Mouse (Mus musculus): ENCODE measurements at regions not wholly inside any gene's neighbourhood (a gene's known extent, or its start where the extent isn't known, plus 50 kb on each side); places are given as distances from the start of the nearest gene placed in this dataset.
A peak's percentile ranks its signal among the peaks of the same experiment; 100 is the strongest.

DNA sequence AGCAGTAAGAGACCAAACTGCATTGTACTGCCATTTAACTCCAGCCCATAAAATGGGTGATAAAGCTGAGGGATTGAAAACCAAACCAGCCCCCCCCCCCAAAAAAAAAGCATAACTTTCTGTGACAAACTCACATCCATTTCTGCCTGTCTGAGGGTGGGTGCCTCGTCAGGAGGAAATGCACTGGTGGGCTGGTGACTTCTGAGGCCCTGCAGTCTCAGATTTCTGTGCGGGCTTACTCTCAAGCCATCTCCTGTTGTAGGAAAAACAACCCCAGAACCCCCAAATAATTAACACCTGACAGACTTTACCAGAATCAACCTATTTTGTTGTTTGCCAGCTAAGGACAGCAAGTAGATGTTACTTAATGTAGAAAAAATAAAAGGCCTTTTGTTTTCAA lies 220.9 kb downstream of the Snx10 start:
- no peak for DNase-seq (ENCODE audit: low read depth, low spot score)

DNA sequence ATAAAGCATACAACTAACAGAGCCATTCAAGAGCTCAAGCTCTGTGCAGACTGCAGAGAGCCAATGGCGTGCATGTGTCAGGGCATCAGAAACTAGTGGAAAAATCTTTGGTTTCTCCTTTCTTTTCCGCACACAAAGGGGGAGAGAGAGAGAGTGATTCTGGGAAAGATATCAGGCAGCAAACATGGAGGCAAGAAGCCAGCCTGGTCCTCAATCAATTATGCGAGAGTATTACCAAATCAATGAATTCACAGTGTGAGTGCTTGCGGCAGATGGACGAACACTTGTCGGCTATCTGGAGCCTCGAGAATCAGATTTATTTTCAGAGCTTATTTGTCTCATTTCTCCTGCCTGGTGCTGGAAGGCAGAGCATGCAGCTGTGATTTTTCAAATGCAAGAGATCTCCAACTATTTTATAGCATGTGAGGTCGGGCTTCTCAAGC lies 230.6 kb downstream of the Snx10 start:
- peak; percentile 65 for DNase-seq (ENCODE audit: low read depth, low spot score)

DNA sequence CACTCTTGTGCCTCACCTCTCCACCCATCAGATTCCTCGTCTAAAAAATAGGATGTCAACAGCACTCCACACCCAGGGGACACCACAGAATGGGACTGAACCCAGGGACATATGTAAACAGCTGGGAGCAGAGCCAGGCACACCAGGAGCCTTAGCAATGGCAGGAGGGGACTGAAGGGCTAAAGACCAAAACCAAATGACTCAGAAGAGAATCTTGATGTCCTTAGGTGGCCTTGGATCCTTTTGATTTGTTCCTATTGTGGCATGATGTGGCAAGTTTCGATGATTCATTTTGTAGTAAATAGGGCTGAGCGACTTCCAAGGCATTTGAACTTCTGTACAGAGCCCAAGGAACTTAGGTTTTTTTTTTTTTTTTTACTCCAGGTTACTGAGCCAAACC lies 233.4 kb downstream of the Snx10 start:
- peak; percentile 46 for DNase-seq (ENCODE audit: low read depth, low spot score)

DNA sequence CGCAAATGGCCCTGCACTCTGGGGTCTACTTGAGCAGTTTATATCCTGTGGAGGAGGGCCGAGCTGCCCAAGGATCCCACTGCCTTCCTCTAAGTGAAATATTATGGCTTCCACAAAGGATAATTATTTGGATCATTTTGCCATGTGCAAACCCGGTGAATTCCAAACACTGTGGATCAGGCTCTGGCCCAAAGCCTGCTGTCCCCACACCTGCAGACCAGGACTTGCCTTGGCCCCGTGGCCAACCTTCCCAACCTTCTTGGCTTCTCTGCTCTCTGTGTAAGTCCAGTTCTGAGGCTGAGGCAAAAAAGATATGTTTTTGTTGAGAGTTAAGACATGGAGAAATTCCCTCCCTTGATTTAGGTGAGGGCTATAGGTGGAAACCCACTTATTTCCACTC lies 234.0 kb downstream of the Snx10 start:
- DNase-seq (ENCODE audit: low read depth, low spot score): peak; percentile 46

DNA sequence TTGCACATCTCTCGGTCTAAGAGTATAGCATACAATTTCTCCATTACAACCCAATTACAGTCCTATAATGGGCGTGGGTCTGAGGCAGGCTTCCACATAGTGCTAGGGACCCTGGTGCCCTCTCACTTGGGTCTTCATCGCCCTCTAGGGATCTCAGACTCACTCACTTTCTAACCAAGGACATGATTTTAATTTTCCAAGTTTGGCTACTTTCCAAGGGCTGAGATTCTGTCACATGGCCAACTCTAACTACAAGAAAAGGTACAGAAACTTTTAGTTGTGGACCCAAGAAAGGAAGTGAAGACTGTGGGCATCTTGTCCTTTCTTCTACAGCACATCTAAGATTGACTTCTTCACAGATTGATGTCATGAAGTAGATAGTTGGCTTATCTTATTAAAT lies 235.1 kb downstream of the Snx10 start:
- no peak for DNase-seq (ENCODE audit: low read depth, low spot score)

DNA sequence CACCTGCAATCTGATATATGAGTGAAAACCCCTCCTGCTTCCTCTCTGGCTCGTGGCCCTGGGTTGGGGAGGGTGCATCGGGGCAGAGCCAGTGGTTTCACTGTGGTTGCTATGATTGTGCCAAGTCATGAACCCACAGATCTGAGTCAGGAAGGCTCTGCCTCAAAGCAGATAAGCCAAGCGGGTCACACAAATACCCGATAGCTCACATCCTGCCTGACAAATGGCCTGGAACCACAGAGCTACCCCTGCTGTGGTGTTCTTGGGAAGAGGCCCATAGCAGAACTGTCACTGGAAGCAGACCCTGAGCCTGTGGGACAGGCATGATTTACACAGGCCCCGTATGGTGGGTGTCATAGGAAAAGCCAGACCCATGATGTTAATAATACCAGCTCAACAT lies 236.7 kb downstream of the Snx10 start:
- DNase-seq (ENCODE audit: low read depth, low spot score): no peak

DNA sequence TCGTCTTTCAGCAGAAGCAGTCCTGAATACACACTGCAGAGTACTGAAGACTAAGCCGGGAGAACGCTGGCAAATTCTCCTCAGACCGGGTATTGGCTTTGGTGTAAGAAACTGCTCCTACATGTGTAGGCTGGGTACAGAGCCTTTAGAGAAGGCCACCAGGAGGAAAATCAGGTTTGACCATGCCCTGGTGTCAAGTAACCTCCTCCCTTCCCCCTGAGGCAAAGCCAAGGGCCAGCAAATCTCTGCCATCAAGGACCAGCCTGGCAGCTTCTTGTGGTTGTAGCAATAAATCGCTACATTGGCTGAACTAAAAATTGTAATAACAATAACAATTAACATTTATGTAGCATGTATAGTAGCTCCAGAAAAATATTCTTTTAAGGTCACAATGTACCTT lies 237.8 kb downstream of the Snx10 start:
- no peak for DNase-seq (ENCODE audit: low read depth, low spot score)

DNA sequence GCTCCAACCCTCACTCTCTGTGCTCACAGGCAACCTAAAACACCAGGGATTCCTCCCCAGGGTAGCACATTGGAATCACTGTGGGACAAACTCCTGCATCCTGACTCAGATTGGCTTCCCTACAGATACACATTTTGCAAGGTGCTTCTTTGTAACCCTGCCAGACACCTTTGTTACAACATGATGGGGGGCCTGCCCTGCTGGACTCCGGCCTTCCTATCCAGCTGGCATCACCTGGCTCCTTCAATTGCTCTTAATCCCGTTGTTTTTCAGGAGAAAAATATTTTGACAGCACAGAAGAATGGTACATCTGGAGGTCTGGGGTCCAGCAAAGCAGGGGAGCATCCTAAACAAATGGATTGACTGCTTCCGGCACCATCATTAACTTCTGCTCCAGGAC lies 242.8 kb downstream of the Snx10 start:
- no peak for DNase-seq (ENCODE audit: low read depth, low spot score)

DNA sequence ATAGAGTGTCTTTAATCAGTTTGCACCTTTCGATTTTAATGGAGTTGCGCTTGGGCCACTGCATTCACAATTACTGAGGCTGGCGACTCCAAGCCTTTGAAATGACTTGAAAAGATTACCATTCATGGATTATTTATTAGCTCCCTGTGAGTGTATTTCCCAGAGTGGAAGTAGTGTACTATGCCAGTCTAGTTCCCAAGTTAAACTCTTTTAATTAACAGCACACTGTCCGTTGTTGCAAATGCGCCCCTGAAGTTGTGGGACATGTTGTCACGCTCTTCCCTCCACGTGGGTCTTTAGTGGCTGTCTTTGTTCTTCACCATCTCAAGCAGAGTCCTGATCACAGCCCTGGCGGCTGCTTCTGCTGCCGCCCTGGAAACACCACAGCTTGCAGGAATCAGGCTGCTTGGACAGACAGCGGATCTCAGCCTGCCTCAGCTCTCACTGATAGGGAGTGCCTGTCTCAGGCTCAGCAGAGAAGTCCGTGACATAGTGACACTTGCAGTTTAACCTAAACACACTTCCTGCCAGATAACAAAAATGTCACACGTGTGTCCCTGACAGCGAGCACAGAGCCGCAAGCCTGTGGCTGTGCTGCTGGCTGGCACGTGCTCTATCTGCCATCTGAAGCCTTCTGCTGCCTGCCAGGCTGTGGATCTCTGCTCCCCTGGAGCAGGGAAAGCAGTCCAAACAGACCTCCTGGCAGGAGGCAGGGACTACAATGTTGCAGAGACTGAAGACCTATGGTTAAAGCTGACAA lies 244.1 kb downstream of the Snx10 start:
- peak; percentile 91 for DNase-seq (ENCODE audit: low read depth, low spot score)

DNA sequence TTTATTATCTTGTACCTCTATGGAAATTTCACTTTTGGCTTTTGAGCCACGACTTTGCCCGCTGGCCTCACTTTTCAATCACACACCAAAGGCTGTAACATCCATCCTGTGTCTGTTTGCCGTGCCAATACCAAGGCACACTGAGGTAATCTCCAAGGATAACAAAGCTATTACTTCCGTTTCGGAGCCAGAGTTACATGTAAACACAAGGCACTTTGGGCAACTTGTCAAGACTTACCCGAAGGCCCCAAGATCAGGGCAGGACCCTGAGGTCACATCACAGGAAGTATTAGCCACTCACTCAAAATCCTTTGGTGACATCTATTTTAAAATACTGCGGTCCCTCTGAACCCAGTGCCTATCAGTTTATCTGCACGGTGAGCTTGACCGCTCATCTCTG lies 241.3 kb downstream of the Skap2 start:
- DNase-seq (ENCODE audit: low read depth, low spot score): no peak

DNA sequence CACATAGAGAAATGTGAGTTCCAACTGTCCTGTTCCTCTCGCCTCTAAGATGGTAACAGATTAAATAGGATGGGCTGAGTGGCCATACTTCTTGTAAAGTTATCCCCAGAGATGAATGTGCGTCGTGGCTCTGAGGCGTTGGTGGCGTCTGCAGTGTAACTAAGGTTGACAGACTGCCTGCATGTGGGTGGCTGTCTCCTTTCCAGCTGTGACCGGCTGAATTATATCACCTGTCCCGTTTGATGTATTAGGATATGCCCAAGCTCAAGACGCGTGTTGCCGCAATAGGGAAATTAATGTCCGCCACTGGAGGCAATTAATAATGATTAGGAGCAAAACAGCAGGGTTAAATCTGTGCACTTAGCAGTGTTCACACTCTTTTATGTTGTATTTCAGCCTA lies 240.9 kb downstream of the Skap2 start:
- no peak for DNase-seq (ENCODE audit: low read depth, low spot score)

DNA sequence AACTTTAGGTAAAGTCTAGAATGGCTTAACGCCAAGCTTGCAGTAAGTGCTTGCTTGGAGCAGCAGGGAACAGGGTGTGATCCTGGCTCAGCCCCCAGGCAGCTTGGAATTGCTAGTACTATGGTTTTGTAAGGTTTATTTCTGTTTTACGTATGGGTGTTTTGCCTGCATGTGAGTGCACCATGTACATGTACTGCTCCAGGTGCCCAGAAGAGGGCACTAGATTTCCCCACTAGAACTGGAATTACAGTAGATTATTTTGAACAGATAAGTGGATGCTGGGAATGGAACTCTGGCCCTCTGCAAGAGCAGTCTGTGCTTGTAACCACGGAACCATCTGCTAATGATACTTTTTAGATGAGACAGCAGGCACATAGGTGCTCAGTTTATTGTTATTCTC lies 237.6 kb downstream of the Skap2 start:
- DNase-seq (ENCODE audit: low read depth, low spot score): peak; percentile 12

DNA sequence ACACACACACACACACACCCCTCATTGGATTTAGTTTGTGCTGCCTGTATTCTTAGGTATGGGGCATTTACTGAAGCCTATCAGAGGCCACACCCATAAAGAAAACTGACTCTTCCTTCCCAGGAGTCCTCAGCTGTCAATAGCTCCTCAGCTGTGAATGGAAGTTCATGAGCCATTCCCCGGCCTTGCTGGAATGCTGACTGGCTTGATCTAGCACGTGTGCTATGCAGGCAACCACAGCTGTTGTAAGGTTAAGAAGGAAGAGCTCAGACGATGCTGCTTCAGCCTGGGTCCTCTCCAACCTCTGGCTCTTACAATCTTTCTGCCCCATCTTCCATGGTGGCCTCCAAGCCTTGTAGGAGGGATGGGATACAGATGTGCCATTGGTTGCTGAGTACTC lies 226.7 kb downstream of the Skap2 start:
- no peak for DNase-seq (ENCODE audit: low read depth, low spot score)

DNA sequence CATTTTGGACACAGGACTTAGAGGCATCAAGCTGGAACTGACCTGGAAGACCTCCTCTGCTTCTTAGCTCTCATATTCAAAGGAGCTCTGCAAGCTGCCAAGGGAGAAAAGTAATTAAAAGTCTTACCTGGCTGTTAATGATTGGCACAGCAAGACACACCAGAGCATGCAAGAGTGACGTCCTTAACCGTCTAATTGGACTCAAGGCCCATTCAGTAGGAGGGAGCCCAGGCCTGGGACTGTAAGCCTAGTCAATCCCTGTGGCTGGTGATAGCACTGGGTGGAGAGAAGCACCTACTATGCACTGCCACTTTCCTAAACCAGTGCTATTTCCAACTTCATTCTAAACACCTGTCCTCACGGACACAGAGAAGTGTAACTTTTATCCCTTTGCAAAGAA lies 225.5 kb downstream of the Skap2 start:
- no peak for DNase-seq (ENCODE audit: low read depth, low spot score)

DNA sequence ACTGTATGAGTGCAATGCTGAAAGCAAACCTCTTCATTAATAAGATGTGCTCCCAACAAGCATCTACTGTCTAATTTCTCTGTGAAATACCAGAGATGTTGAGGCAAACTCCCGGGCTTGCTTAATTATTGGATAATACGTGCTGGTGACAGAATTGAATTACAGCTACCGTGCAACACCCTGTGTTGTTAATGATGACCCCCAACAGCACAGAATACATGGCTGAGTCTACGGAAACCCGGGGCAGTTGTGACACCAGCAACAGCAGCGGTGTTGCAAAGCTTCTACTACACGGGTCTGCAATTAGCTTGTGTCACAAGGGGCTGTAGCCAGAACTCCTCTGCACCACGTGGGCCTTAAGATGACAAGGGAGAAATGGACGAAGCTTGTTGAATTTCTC lies 224.2 kb downstream of the Skap2 start:
- DNase-seq (ENCODE audit: low read depth, low spot score): no peak

DNA sequence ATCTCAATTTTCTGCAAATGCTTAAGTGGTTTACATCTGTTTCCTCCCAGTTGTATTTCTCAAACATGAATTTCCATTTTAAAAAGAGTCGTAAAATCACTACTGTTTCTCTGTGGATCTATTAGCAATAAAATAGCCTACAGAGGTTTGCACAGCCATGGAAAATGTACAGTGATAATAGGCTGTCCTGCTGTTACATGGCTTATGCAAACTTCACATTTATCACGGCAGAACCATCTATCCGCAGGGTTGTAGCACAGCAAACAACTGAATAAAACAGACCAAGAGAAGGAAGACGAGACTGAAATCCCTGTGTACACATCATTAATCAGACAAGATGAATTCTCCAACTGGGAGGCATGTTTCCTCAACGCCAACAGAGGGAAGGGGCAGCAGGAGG lies 222.1 kb downstream of the Skap2 start:
- DNase-seq (ENCODE audit: low read depth, low spot score): no peak

DNA sequence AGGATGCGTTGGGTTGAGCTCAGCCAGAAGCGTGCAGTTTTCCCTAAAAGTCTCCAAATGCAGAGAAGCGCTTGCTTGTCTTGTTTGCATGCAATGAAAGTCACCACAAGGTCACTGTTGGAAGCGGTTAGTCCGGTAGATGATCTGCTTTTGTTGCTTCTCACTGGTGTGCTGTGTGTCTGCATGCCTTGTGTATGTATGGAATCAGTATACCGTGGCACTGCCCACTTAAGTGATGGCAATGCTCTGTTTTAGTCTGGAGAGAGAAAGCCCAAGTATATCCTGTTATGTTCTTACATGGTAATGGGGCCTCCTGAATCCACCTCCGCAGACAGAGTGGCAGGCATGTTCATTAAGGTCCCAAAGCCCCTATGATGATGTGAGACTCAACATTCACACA lies 221.7 kb downstream of the Skap2 start:
- no peak for DNase-seq (ENCODE audit: low read depth, low spot score)

DNA sequence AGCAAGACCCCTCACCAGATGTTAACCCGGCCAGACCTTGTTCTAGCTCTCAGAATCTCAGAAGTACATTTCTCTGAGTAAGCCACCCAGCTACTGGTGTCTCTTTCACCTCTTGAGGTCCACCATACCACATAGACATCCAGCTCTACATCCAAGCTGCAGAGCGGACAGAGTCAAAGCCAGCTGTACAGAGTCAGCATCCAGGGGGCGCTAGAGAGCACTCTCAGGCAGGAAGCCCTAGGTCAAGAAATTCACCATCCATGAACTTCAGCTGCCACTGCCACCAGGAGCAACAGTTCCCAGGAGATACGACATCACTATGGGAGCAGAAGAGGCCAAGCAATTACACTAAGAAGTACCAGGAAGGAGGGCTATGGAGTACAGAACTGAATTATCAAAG lies 217.0 kb downstream of the Skap2 start:
- DNase-seq (ENCODE audit: low read depth, low spot score): peak; percentile 32

DNA sequence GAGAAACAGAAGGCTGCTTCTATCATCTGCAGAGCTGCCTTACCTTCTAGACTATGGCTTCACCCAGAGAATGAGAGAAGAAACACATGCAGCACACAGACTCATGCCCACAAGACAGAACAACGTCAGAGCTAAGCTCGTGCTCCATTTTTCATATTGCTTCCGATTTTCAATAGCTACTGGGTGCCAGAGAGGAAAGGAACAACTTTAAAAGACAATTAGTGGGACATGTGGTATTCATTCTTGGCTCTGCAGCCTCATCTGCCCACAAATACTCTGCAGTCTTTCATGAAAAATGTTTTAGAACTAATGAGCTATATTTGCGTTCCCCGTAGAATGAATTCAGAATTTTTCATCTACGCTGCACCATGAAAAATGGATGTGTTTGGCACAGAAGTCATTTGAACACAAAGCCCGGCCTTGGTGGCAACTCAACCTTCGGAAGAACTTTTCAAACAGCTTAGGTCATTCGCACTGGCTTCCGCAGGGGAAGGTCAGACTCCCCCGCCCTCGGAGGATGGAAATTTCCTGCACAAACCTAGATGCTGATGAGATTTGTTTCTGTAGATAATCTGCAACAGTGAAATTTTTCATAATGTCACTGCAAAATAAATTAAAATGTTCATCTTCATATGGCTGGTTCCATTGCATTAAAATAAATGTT lies 213.6 kb downstream of the Skap2 start:
- DNase-seq (ENCODE audit: low read depth, low spot score): peak; percentile 53

DNA sequence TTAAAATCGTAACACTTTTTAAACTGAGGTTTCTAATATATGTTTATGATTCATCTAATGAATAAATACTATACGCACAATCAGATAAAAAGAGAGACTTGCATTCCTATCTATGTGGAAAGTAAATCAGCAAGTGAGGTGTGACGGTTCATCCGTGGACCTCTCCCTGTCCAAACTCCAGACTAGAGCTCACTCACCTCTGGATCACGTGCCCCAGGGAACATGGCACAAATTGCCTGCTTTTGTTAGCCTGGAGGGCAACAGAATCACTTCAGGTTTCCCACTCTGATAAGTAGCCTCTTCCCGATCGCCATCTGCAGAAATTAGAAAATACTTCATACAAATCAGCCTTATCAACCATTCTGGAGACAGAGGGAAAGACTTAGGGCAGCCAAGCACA lies 206.7 kb downstream of the Skap2 start:
- no peak for DNase-seq (ENCODE audit: low read depth, low spot score)
